In the genomic region with DNA sequence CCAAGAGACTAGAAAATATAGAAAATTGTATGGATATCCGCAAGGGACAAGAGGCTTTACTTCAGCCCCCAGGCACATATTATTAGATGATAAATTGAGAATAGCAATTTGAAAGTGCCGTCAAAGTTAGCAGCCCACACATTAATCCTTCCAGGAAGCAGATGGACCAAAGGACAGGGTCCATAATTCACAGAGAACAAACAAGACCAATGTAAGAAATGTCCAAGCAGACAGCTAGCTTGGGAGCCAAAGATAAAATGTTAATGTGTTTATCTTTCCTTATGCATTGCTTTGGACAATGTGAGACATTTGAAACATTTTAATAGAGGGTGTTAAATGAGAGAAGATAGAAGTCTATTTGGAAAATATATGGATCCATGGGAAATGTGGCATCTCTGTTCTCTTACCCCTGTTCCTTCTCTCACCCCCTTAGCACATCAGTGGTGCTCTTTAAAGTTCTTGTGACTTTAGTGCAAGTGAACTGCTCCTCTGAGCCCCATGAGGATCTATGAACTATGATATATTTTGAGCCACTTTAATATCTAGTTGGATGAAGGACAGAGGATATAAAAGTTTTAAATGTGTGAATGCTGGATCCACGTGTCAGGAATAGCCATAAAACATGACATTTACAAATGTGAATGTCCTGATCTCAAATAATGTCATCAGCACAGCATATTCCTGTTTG, we compare ENCODE assay signal across 18 mouse cellular contexts.
"Had no signal": no experiment of that assay in that cellular context is flagged by ENCODE, and none has a peak within 500 bp of the region (broad histone marks: within the 10 kb centered on the region; RNA-seq: fewer than 3 reads in every experiment).

No protein-coding gene starts in this region.

- H3K27me3 ChIP-seq: midbrain, embryonic 12.5 days; neural tube, embryonic 13.5 days; neural tube, embryonic 15.5 days had no signal

- H3K9ac ChIP-seq: lung, embryonic 14.5 days; midbrain, embryonic 12.5 days; neural tube, embryonic 13.5 days; neural tube, embryonic 15.5 days had no signal

- H3K4me2 ChIP-seq: lung, embryonic 14.5 days; midbrain, embryonic 12.5 days; neural tube, embryonic 13.5 days; neural tube, embryonic 15.5 days had no signal

- H3K36me3 ChIP-seq: midbrain, embryonic 10.5 days; midbrain, embryonic 12.5 days; neural tube, embryonic 13.5 days; neural tube, embryonic 15.5 days had no signal

- H3K27ac ChIP-seq: midbrain, embryonic 10.5 days; midbrain, embryonic 12.5 days; neural tube, embryonic 13.5 days; neural tube, embryonic 15.5 days had no signal

- H3K4me3 ChIP-seq: midbrain, embryonic 10.5 days; midbrain, embryonic 12.5 days; myocyte; neural tube, embryonic 13.5 days; neural tube, embryonic 15.5 days had no signal

- H3K9me3 ChIP-seq: midbrain, embryonic 10.5 days; midbrain, embryonic 12.5 days; neural tube, embryonic 13.5 days; neural tube, embryonic 15.5 days had no signal

- H3K4me1 ChIP-seq: midbrain, embryonic 10.5 days; midbrain, embryonic 12.5 days; neural tube, embryonic 13.5 days; neural tube, embryonic 15.5 days had no signal

- DNase-seq: lung, embryonic 14.5 days; lung, postnatal 10 days; lung, postnatal 4 days; midbrain, embryonic 14.5 days; retina, postnatal 1 day; right cerebral cortex, adult 18-20 months; right cerebral cortex, postnatal 25 days; right cerebral cortex, postnatal 4 days; spleen, adult 18-20 months; thymus, adult 18-20 months; thymus, postnatal 14 days; thymus, postnatal 36 days had no signal

- ATAC-seq: midbrain, embryonic 16.5 days had no signal
